Mouse (Mus musculus) left cerebral cortex, adult 8-10 months (tissue): ENCODE results near the gene Spag6. TPM values are rescaled to one million over a fixed set of nuclear protein-coding genes. Genes with fewer than 3 reads are reported as not detected.

Experiments used
- total RNA-seq, 4 experiments: library from RNA; stranded (reverse); gene quantifications; 2 replicates each; pipeline ENCODE4 v1.2.4; 2022

Spag6 gene
- total RNA-seq, 4 experiments from 2014 or later: 8.9 to 13.3 (median 10.2) TPM

Other genes starting within 250 kb of the Spag6 start
- gene Commd3, start 21.6 kb upstream of the Spag6 start, total RNA-seq: 100 to 1,000 TPM in 1 of 4 experiments, 10 to 100 TPM in 3; 85.0 to 101 (median 91.1) TPM
- gene Bmi1, start 17.0 kb upstream of the Spag6 start, total RNA-seq: 10 to 100 TPM; 45.0 to 53.8 (median 49.1) TPM